Mouse (Mus musculus) macrophage (primary cell): Measurements from ENCODE around the gene Slmap. TPM values are rescaled to one million over a fixed set of nuclear protein-coding genes. Genes with fewer than 3 reads are reported as not detected.
"Not testable (repeated sequence)": the region's sequence is repeated elsewhere in the genome, so short reads cannot be mapped to it uniquely, and the experiment has no call there.

Experiments used
- H3K27ac ChIP-seq: fragments of 350-480 bp; formaldehyde crosslinking; 2 replicates; pipeline ENCODE4 v1.9.0; 2021
- H3K36me3 ChIP-seq: fragments of 350-480 bp; formaldehyde crosslinking; 2 replicates; pipeline ENCODE4 v1.9.0; 2021; ENCODE audit errors: inconsistent target
- H3K4me3 ChIP-seq: fragments of 350-480 bp; formaldehyde crosslinking; 2 replicates; pipeline ENCODE4 v1.9.0; 2021; ENCODE audit errors: inconsistent target
- H3K79me2 ChIP-seq: fragments of 350-480 bp; formaldehyde crosslinking; 2 replicates; pipeline ENCODE4 v1.9.0; 2021; ENCODE audit errors: inconsistent target
- WGBS: methylation state at CpG from one replicate; pipeline ENCODE4 v1.1.7; 2026; ENCODE audit warnings: inconsistent platforms; ENCODE audit not compliant: missing documents; 5-methylcytosine and 5-hydroxymethylcytosine counted together
- polyA plus RNA-seq: library from polyadenylated mRNA; stranded (reverse); fragments of 250-400 nt; gene quantifications from 3 replicates; pipeline ENCODE4 v1.2.4, GENCODE M21; 2018; ENCODE audit warnings: inconsistent platforms
- total RNA-seq, 78 experiments: library from RNA; depleted of rRNA; stranded (reverse); fragments of 250-400 nt; gene quantifications; 1 replicate in 9 of 78; 2 replicates in 24 of 78; 3 replicates in 43 of 78; 4 replicates in 2 of 78; pipeline ENCODE4 v1.2.4; 2018; ENCODE audit warnings: inconsistent platforms in 56 of 78

Slmap gene
- 100 to 1,000 TPM in 24 of 26 experiments, 10 to 100 TPM in 2; 87.1 to 284 (median 224) TPM for total RNA-seq (2018; cell fraction: chromatin; rRNA removed)
- 10 to 100 TPM; 57.6 to 99.0 (median 72.0) TPM for total RNA-seq (2018; cell fraction: cytosol; rRNA removed)
- 100 to 1,000 TPM in 19 of 26 experiments, 10 to 100 TPM in 7; 58.3 to 188 (median 113) TPM for total RNA-seq (2018; cell fraction: nucleus; rRNA removed)
- 43.3 to 119 TPM (median 48.0 TPM) in 3 replicates for polyA plus RNA-seq

- Histone ChIP-seq H3K27ac (no peak within 1 kb of the TSS), H3K36me3 (no peaks in the 10 kb centered on the region), H3K79me2 (peaks cover 40% of the 10 kb centered on the region), H3K4me3 (peak within 1 kb of the TSS; percentile 44)
- WGBS: 21% methylated on average over 22 of the region's 33 CpGs
Measured at GRCm38 (mm10) chr14:26534757-26535479, at the start of gene Slmap. Gene Slmap (minus strand): TSS chr14:26534931.

GRCm38 (mm10) chr14:26583645-26584044 is 48.9 kb upstream of the Slmap start:
- no peak overlapping the region for H3K27ac ChIP-seq
- peaks cover 6% of the 10 kb centered on the region; the same call in 1 of the 2 replicates for H3K36me3 ChIP-seq
- no peak overlapping the region for H3K4me3 ChIP-seq
- peaks cover 86% of the 10 kb centered on the region for H3K79me2 ChIP-seq
- 91% methylated on average over 1 of the region's 3 CpGs for WGBS

- Histone ChIP-seq H3K27ac (peak overlapping the region; percentile 82), H3K4me3 (peak overlapping the region; percentile 44), H3K36me3 (no peaks in the 10 kb centered on the region), H3K79me2 (peaks cover 46% of the 10 kb centered on the region)
- WGBS: 1% methylated on average over 66 of the region's 79 CpGs
Measured at GRCm38 (mm10) chr14:26579346-26580343, 44.9 kb upstream of the Slmap start.

GRCm38 (mm10) chr14:26578791-26579191 is 44.1 kb upstream of the Slmap start:
- Histone ChIP-seq H3K4me3 (no peak overlapping the region), H3K27ac (peak overlapping the region; percentile 10; the same call in 1 of the 2 replicates), H3K36me3 (no peaks in the 10 kb centered on the region), H3K79me2 (peaks cover 37% of the 10 kb centered on the region)
- 66% methylated on average over 6 of the region's 6 CpGs for WGBS

GRCm38 (mm10) chr14:26576255-26576780 is 41.6 kb upstream of the Slmap start:
- WGBS: 88% methylated on average over 3 of the region's 3 CpGs
- no peak overlapping the region for H3K4me3 ChIP-seq
- peaks cover 12% of the 10 kb centered on the region for H3K79me2 ChIP-seq
- no peak overlapping the region for H3K27ac ChIP-seq
- no peaks in the 10 kb centered on the region for H3K36me3 ChIP-seq

- WGBS: 95% methylated on average over 5 of the region's 5 CpGs
- H3K4me3 ChIP-seq, H3K36me3 ChIP-seq, H3K27ac ChIP-seq, H3K79me2 ChIP-seq: not testable (repeated sequence)
Measured at GRCm38 (mm10) chr14:26573556-26573955, 38.8 kb upstream of the Slmap start, which contains the start of gene Dennd6a. Gene Dennd6a (plus strand): TSS chr14:26573856.

GRCm38 (mm10) chr14:26571951-26572675 is 37.4 kb upstream of the Slmap start:
- H3K36me3 ChIP-seq: no peaks in the 10 kb centered on the region
- H3K27ac ChIP-seq: no peak overlapping the region
- no peaks in the 10 kb centered on the region for H3K79me2 ChIP-seq
- H3K4me3 ChIP-seq: no peak overlapping the region
- 44% methylated on average over 3 of the region's 4 CpGs for WGBS

GRCm38 (mm10) chr14:26569880-26570279 is 35.1 kb upstream of the Slmap start:
- Histone ChIP-seq H3K27ac (no peak overlapping the region), H3K4me3 (no peak overlapping the region), H3K79me2 (no peaks in the 10 kb centered on the region), H3K36me3 (no peaks in the 10 kb centered on the region)
- 90% methylated on average over 4 of the region's 4 CpGs for WGBS

GRCm38 (mm10) chr14:26562247-26562646 is 27.5 kb upstream of the Slmap start:
- Histone ChIP-seq H3K27ac (no peak overlapping the region), H3K4me3 (no peak overlapping the region), H3K79me2 (no peaks in the 10 kb centered on the region), H3K36me3 (no peaks in the 10 kb centered on the region)
- 94% methylated on average over 2 of the region's 2 CpGs for WGBS

GRCm38 (mm10) chr14:26558536-26558935 is 23.8 kb upstream of the Slmap start:
- Histone ChIP-seq H3K4me3 (no peak overlapping the region), H3K27ac (no peak overlapping the region), H3K79me2 (no peaks in the 10 kb centered on the region), H3K36me3 (no peaks in the 10 kb centered on the region)
- 92% methylated on average over 7 of the region's 7 CpGs for WGBS

GRCm38 (mm10) chr14:26557581-26557980 is 22.9 kb upstream of the Slmap start:
- Histone ChIP-seq H3K79me2 (no peaks in the 10 kb centered on the region), H3K36me3 (no peaks in the 10 kb centered on the region), H3K27ac (no peak overlapping the region), H3K4me3 (no peak overlapping the region)
- whole genome bisulfite sequencing: 100% methylated on average over 1 of the region's 1 CpGs

- H3K4me3 ChIP-seq: no peak overlapping the region
- no peak overlapping the region for H3K27ac ChIP-seq
- WGBS: 84% methylated on average over 3 of the region's 3 CpGs
- no peaks in the 10 kb centered on the region for H3K36me3 ChIP-seq
- no peaks in the 10 kb centered on the region for H3K79me2 ChIP-seq
Measured at GRCm38 (mm10) chr14:26552853-26553252, 18.1 kb upstream of the Slmap start.

GRCm38 (mm10) chr14:26552441-26552840 is 17.7 kb upstream of the Slmap start:
- Histone ChIP-seq H3K36me3 (no peaks in the 10 kb centered on the region), H3K27ac (no peak overlapping the region), H3K79me2 (no peaks in the 10 kb centered on the region), H3K4me3 (no peak overlapping the region)
- 91% methylated on average over 2 of the region's 2 CpGs for WGBS

GRCm38 (mm10) chr14:26550712-26551111 is 16.0 kb upstream of the Slmap start:
- H3K79me2 ChIP-seq: no peaks in the 10 kb centered on the region
- H3K4me3 ChIP-seq: no peak overlapping the region
- 97% methylated on average over 8 of the region's 8 CpGs for WGBS
- no peak overlapping the region for H3K27ac ChIP-seq
- H3K36me3 ChIP-seq: no peaks in the 10 kb centered on the region
